Mouse (Mus musculus) embryonic facial prominence, embryonic 15.5 days (tissue): ENCODE measurements around the gene Rap1a. TPM values are rescaled to one million over a fixed set of nuclear protein-coding genes. Genes with fewer than 3 reads are reported as not detected.

ENCODE experiments used
- ATAC-seq: fragments of 200-750 bp; cut with Nextera tagmentation; 2 replicates; pipeline ENCODE4 v1.8.0; 2017; ENCODE audit warnings: low read depth, moderate TSS enrichment; ENCODE audit not compliant: insufficient number of reproducible peaks, low FRiP score, low TSS enrichment
- H3K27ac ChIP-seq: fragments of 300-500 bp; sonication (generic); replicated peaks from 2 replicates; pipeline ENCODE4 v1.5.1; 2015; ENCODE audit warnings: mild to moderate bottlenecking, inconsistent platforms
- H3K27me3 ChIP-seq: fragments of 300-500 bp; sonication (generic); 2 replicates; pipeline ENCODE4 v1.6.1; 2015; ENCODE audit warnings: inconsistent platforms
- H3K36me3 ChIP-seq: fragments of 300-500 bp; sonication (generic); 2 replicates; pipeline ENCODE4 v1.6.1; 2015; ENCODE audit warnings: mild to moderate bottlenecking, inconsistent platforms
- H3K4me1 ChIP-seq: fragments of 300-500 bp; sonication (generic); 2 replicates; pipeline ENCODE4 v1.6.1; 2015; ENCODE audit warnings: inconsistent platforms
- H3K4me2 ChIP-seq: fragments of 300-500 bp; sonication (generic); replicated peaks from 2 replicates; pipeline ENCODE4 v1.6.1; 2015; ENCODE audit warnings: mild to moderate bottlenecking, inconsistent platforms
- H3K4me3 ChIP-seq: fragments of 300-500 bp; sonication (generic); replicated peaks from 2 replicates; pipeline ENCODE4 v1.5.1; 2015; ENCODE audit warnings: mild to moderate bottlenecking, inconsistent platforms
- H3K9ac ChIP-seq: fragments of 300-500 bp; sonication (generic); 2 replicates; pipeline ENCODE4 v1.6.1; 2015; ENCODE audit warnings: inconsistent platforms
- H3K9me3 ChIP-seq: fragments of 300-500 bp; sonication (generic); replicated peaks from 2 replicates; pipeline ENCODE4 v1.6.1; 2016; ENCODE audit warnings: inconsistent platforms
- WGBS: fragments of 180-500 bp; shearing (Covaris S2); methylation state at CpG from one replicate; pipeline ENCODE4 v1.1.7; 2015; 5-methylcytosine and 5-hydroxymethylcytosine counted together
- polyA plus RNA-seq: library from polyadenylated mRNA; unstranded; fragments of >200 nt; fragmentation: Nextera tagmentation; extraction: Ambion mirVana; gene quantifications from 2 replicates; pipeline ENCODE4 v1.2.1, GENCODE M21; 2015

Rap1a gene
- polyA plus RNA-seq, 1 experiment from 2014 or later, result 95.4 TPM

- Histone ChIP-seq H3K9me3 (no peaks in the 10 kb centered on the region), H3K9ac (no peak overlapping the region), H3K4me1 (no peaks in the 10 kb centered on the region), H3K27me3 (no peaks in the 10 kb centered on the region), H3K27ac (no peak overlapping the region), H3K36me3 (0 out of 2 replicates have a peak, but pooled peaks cover 3% of the 10 kb centered on the region), H3K4me2 (no peak overlapping the region), H3K4me3 (no peak overlapping the region)
- ATAC-seq, result no peak
Observed at GRCm38 (mm10) chr3:105785865-105786264, 15.3 kb downstream of the Rap1a start.

GRCm38 (mm10) chr3:105783809-105784208 is 17.3 kb downstream of the Rap1a start:
- Histone ChIP-seq H3K9me3 (no peaks in the 10 kb centered on the region), H3K4me1 (no peaks in the 10 kb centered on the region), H3K27ac (no peak overlapping the region), H3K4me3 (no peak overlapping the region), H3K36me3 (0 out of 2 replicates have a peak, but pooled peaks cover 3% of the 10 kb centered on the region), H3K4me2 (no peak overlapping the region), H3K9ac (no peak overlapping the region), H3K27me3 (no peaks in the 10 kb centered on the region)
- WGBS, result 61% methylated on average over 1 of the region's 1 CpGs
- no peak for ATAC-seq

- Histone ChIP-seq H3K4me3 (no peak overlapping the region), H3K4me1 (no peaks in the 10 kb centered on the region), H3K27ac (no peak overlapping the region), H3K36me3 (0 out of 2 replicates have a peak, but pooled peaks cover 3% of the 10 kb centered on the region), H3K9me3 (no peaks in the 10 kb centered on the region), H3K9ac (no peak overlapping the region), H3K27me3 (no peaks in the 10 kb centered on the region), H3K4me2 (no peak overlapping the region)
- ATAC-seq, result no peak
- 75% methylated on average over 7 of the region's 7 CpGs for WGBS
Observed at GRCm38 (mm10) chr3:105782406-105782805, 18.7 kb downstream of the Rap1a start.

- no peaks in the 10 kb centered on the region for H3K36me3 ChIP-seq
- no peak overlapping the region for H3K27ac ChIP-seq
- H3K9ac ChIP-seq, result no peak overlapping the region
- 91% methylated on average over 3 of the region's 3 CpGs for WGBS
- ATAC-seq, result no peak
- H3K27me3 ChIP-seq, result no peaks in the 10 kb centered on the region
- no peaks in the 10 kb centered on the region for H3K9me3 ChIP-seq
- no peak overlapping the region for H3K4me2 ChIP-seq
- H3K4me3 ChIP-seq, result no peak overlapping the region
- no peaks in the 10 kb centered on the region for H3K4me1 ChIP-seq
Observed at GRCm38 (mm10) chr3:105777997-105778396, 23.1 kb downstream of the Rap1a start.

GRCm38 (mm10) chr3:105774496-105774895 is 26.6 kb downstream of the Rap1a start:
- H3K27ac ChIP-seq, result no peak overlapping the region
- ATAC-seq, result no peak
- H3K4me2 ChIP-seq, result no peak overlapping the region
- no peaks in the 10 kb centered on the region for H3K9me3 ChIP-seq
- H3K9ac ChIP-seq, result no peak overlapping the region
- no peaks in the 10 kb centered on the region for H3K36me3 ChIP-seq
- no peaks in the 10 kb centered on the region for H3K27me3 ChIP-seq
- no peaks in the 10 kb centered on the region for H3K4me1 ChIP-seq
- H3K4me3 ChIP-seq, result no peak overlapping the region

- H3K27me3 ChIP-seq, result no peaks in the 10 kb centered on the region
- no peaks in the 10 kb centered on the region for H3K4me1 ChIP-seq
- H3K4me2 ChIP-seq, result no peak overlapping the region
- no peak overlapping the region for H3K27ac ChIP-seq
- H3K9me3 ChIP-seq, result no peaks in the 10 kb centered on the region
- H3K36me3 ChIP-seq, result no peaks in the 10 kb centered on the region
- no peak for ATAC-seq
- no peak overlapping the region for H3K4me3 ChIP-seq
- no peak overlapping the region for H3K9ac ChIP-seq
Observed at GRCm38 (mm10) chr3:105771534-105771933, 29.6 kb downstream of the Rap1a start.

GRCm38 (mm10) chr3:105770836-105771235 is 30.3 kb downstream of the Rap1a start:
- 85% methylated on average over 1 of the region's 1 CpGs for WGBS
- no peak overlapping the region for H3K4me3 ChIP-seq
- H3K9ac ChIP-seq, result no peak overlapping the region
- no peaks in the 10 kb centered on the region for H3K27me3 ChIP-seq
- no peak overlapping the region for H3K27ac ChIP-seq
- H3K4me2 ChIP-seq, result no peak overlapping the region
- H3K9me3 ChIP-seq, result no peaks in the 10 kb centered on the region
- H3K36me3 ChIP-seq, result no peaks in the 10 kb centered on the region
- H3K4me1 ChIP-seq, result no peaks in the 10 kb centered on the region
- ATAC-seq, result no peak

GRCm38 (mm10) chr3:105769380-105769779 is 31.8 kb downstream of the Rap1a start:
- H3K27me3 ChIP-seq, result no peaks in the 10 kb centered on the region
- no peaks in the 10 kb centered on the region for H3K36me3 ChIP-seq
- WGBS, result 85% methylated on average over 2 of the region's 2 CpGs
- H3K4me1 ChIP-seq, result no peaks in the 10 kb centered on the region
- no peak overlapping the region for H3K4me3 ChIP-seq
- no peak overlapping the region for H3K4me2 ChIP-seq
- H3K9me3 ChIP-seq, result no peaks in the 10 kb centered on the region
- no peak for ATAC-seq
- no peak overlapping the region for H3K27ac ChIP-seq
- no peak overlapping the region for H3K9ac ChIP-seq

- Histone ChIP-seq H3K9ac (no peak overlapping the region), H3K4me2 (no peak overlapping the region), H3K27ac (no peak overlapping the region), H3K4me3 (no peak overlapping the region), H3K36me3 (no peaks in the 10 kb centered on the region), H3K9me3 (no peaks in the 10 kb centered on the region), H3K4me1 (no peaks in the 10 kb centered on the region), H3K27me3 (no peaks in the 10 kb centered on the region)
- ATAC-seq, result no peak
- WGBS, result 82% methylated on average over 6 of the region's 6 CpGs
Observed at GRCm38 (mm10) chr3:105768529-105768928, 32.6 kb downstream of the Rap1a start.

GRCm38 (mm10) chr3:105763132-105763851 is 37.8 kb downstream of the Rap1a start:
- H3K4me1 ChIP-seq, result 0 out of 2 replicates have a peak, but pooled peaks cover 2% of the 10 kb centered on the region
- no peak for ATAC-seq
- WGBS, result 68% methylated on average over 4 of the region's 4 CpGs
- no peaks in the 10 kb centered on the region for H3K9me3 ChIP-seq
- no peak overlapping the region for H3K27ac ChIP-seq
- no peak overlapping the region for H3K9ac ChIP-seq
- H3K36me3 ChIP-seq, result no peaks in the 10 kb centered on the region
- no peak overlapping the region for H3K4me3 ChIP-seq
- no peaks in the 10 kb centered on the region for H3K27me3 ChIP-seq
- H3K4me2 ChIP-seq, result no peak overlapping the region

GRCm38 (mm10) chr3:105760063-105760462 is 41.1 kb downstream of the Rap1a start:
- H3K27me3 ChIP-seq, result no peaks in the 10 kb centered on the region
- no peaks in the 10 kb centered on the region; the same call in 1 of the 2 replicates for H3K36me3 ChIP-seq
- no peak overlapping the region for H3K4me2 ChIP-seq
- 89% methylated on average over 3 of the region's 3 CpGs for WGBS
- no peak for ATAC-seq
- H3K4me1 ChIP-seq, result peaks cover 5% of the 10 kb centered on the region; the same call in 1 of the 2 replicates
- H3K27ac ChIP-seq, result no peak overlapping the region
- H3K9ac ChIP-seq, result no peak overlapping the region
- H3K9me3 ChIP-seq, result no peaks in the 10 kb centered on the region
- no peak overlapping the region for H3K4me3 ChIP-seq

- H3K27ac ChIP-seq, result no peak overlapping the region
- no peaks in the 10 kb centered on the region; the same call in 1 of the 2 replicates for H3K36me3 ChIP-seq
- no peak for ATAC-seq
- peaks cover 5% of the 10 kb centered on the region; the same call in 1 of the 2 replicates for H3K4me1 ChIP-seq
- 66% methylated on average over 4 of the region's 4 CpGs for WGBS
- no peaks in the 10 kb centered on the region for H3K9me3 ChIP-seq
- no peak overlapping the region for H3K4me3 ChIP-seq
- H3K27me3 ChIP-seq, result no peaks in the 10 kb centered on the region
- no peak overlapping the region for H3K9ac ChIP-seq
- H3K4me2 ChIP-seq, result no peak overlapping the region
Observed at GRCm38 (mm10) chr3:105758658-105759057, 42.5 kb downstream of the Rap1a start.
